Mouse (Mus musculus) liver, embryonic 14.5 days (tissue): ENCODE measurements around the gene Rabgap1l.

Source experiments
- CTCF ChIP-seq: IDR thresholded peaks from 2 replicates; pipeline ENCODE4 v1.5.1; 2016; ENCODE audit warnings: antibody characterized with exemption, low read depth, control low read depth
- EP300 ChIP-seq: IDR thresholded peaks from 2 replicates; pipeline ENCODE4 v1.6.1; 2016; ENCODE audit warnings: antibody characterized with exemption, low read depth

GRCm38 (mm10) chr1:160209844-160210243 lies 583.2 kb downstream of the Rabgap1l start:
- TF ChIP-seq CTCF (no peak), EP300 (no peak)
